Mouse (Mus musculus): ENCODE results near the gene Zdhhc17. TPM values are rescaled to one million over a fixed set of nuclear protein-coding genes. Genes with fewer than 3 reads are reported as not detected.
A peak's percentile ranks its signal among the peaks of the same experiment; 100 is the strongest.

Gene Zdhhc17
- polyA plus RNA-seq, 1 experiment from 2014 or later: 23.4 TPM

DNA sequence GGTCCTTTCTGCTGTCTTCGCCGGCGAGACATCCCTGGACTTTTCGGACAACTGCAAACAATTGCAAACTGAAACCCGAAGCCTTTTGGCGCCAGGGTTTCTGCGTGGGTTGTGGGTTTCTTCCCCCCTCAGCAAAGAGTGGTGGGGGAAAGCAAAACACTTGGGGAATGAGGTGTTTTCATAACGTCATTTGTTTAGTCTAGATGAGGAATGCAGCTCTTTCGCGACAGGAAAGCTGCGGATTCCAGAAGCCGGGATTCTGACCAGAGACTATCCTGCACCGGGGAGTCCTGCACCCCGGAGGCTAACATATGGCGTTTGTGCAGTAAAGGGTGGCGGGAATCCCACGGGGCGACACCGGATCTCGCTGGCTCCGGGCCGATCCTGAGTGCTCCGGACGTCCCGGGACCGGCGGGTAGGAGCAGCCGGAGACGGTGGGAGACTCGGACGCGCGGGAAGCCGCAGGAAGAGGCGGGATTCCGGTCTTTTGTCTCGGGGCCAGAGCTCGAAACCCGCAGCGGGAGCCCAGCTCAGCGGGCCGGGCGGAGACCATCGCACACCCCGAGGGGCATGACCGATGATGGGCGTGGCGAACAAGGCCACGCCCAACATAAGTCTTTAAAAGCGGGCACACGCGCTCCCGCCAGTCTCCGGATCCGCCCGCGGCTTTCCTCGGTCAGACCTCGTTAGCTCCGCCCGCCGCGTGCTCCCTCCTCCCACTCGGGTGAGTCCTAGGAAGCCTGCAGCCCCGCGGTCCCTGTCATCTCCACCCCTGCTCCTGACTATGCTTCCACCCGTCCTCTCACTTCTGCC is 90.2 kb downstream of the Zdhhc17 start, which contains the start of gene Csrp2:
TSS of gene Csrp2 (plus strand) at position 259 of the 813 bp plus-strand sequence.
- Histone ChIP-seq H3K9me3 (replicated peaks) (no peaks in the 10 kb centered on the region), H3K27ac (replicated peaks) (peak within 1 kb of the TSS; percentile 97), H3K4me3 (replicated peaks) (peak within 1 kb of the TSS; percentile 68), H3K4me2 (replicated peaks) (peak within 1 kb of the TSS; percentile 77), H3K9ac (peak within 1 kb of the TSS; percentile 57), H3K27me3 (no peaks in the 10 kb centered on the region), H3K4me1 (peaks cover 30% of the 10 kb centered on the region), H3K36me3 (no peaks in the 10 kb centered on the region)
- peak; percentile 88 for ATAC-seq (ENCODE audit: insufficient number of reproducible peaks, low FRiP score, low TSS enrichment, low read depth)
- WGBS: under 1% methylated on average over 66 of the region's 67 CpGs

DNA sequence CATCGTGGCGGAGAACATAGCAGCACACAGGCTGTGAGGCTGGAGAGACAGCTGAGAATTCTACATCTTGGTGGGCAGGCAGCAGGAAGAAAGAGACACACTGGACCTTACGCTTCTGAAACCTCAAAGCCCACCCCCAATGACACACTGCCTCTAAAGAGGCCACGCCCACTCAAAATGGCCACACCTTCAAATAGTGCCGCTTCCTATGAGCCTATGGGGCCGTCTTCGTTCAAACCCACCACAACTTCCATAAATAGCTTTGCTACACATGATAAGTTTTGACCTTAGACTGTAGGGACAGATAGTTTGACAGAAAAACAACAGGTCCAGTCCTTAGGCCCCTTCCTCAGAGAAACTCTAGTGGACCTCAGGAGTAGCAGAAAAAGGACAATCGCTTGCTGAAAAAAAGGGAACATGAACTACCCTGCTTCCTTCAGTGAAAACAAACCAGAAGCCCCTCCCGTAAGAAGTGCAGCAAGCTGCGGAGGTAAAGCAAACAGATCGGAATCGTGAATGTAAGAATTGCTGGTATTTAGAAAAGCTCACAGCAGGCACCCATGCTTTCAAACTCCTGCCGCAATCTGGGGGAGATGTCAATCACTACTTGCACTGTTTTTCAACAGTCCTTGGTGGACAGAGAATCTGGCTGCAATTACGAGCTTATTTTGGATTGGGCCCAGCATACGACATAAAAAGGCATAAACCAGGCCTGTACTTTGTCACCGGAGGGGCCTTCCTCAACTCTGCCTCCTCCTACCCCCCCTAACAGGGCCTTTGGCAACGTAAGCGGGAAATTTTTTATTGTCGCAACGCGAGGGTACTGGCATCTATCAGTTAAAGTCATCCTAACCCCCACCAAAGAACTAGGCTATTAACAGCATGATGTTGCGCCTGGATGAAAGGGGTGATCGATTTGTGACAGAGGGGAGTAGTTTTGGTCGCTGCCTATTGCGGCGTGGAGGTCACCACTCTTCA is 91.2 kb downstream of the Zdhhc17 start:
- ATAC-seq (ENCODE audit: insufficient number of reproducible peaks, low FRiP score, low TSS enrichment, low read depth): no peak
- H3K4me2 ChIP-seq (replicated peaks): peak overlapping the region; percentile 77
- peaks cover 30% of the 10 kb centered on the region for H3K4me1 ChIP-seq
- peak overlapping the region; percentile 97 for H3K27ac ChIP-seq (replicated peaks)
- H3K27me3 ChIP-seq: no peaks in the 10 kb centered on the region
- 19% methylated on average over 26 of the region's 26 CpGs for WGBS
- no peaks in the 10 kb centered on the region for H3K36me3 ChIP-seq
- H3K9me3 ChIP-seq (replicated peaks): no peaks in the 10 kb centered on the region
- peak overlapping the region; percentile 68 for H3K4me3 ChIP-seq (replicated peaks)
- peak overlapping the region; percentile 57; the same call in 1 of the 2 replicates for H3K9ac ChIP-seq

DNA sequence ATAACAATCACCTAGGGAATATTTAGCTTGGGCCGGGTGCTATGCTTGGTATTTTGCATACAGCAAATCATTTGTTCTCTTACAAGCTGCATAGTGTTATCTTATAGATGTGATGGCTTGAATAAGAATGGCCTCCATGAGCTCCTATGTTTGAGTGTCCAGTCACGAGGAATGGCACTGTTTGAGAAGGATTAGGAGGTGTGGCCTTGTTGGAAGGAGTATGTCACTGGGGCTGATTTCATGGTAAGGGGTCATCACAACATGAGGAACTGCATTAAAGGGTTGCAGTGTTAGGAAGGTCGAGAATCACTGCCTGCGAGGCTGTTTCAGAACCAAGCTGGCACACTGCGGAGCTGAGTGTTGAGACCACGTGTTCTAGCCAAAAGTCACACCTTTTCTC is 92.4 kb downstream of the Zdhhc17 start:
- 89% methylated on average over 6 of the region's 6 CpGs for WGBS

GRCm38 (mm10) chr10:110916666-110917344 is 93.1 kb downstream of the Zdhhc17 start:
- 25% methylated on average over 11 of the region's 11 CpGs for WGBS
- H3K4me2 ChIP-seq (replicated peaks): no peak overlapping the region
- H3K36me3 ChIP-seq: no peaks in the 10 kb centered on the region
- peaks cover 20% of the 10 kb centered on the region for H3K4me1 ChIP-seq
- H3K27ac ChIP-seq (replicated peaks): no peak overlapping the region
- no peak overlapping the region for H3K9ac ChIP-seq
- ATAC-seq (ENCODE audit: insufficient number of reproducible peaks, low FRiP score, low TSS enrichment, low read depth): no peak
- H3K27me3 ChIP-seq: no peaks in the 10 kb centered on the region
- no peaks in the 10 kb centered on the region for H3K9me3 ChIP-seq (replicated peaks)
- H3K4me3 ChIP-seq (replicated peaks): no peak overlapping the region

More for the DNA sequence above, 92.4 kb downstream of the Zdhhc17 start:
- Histone ChIP-seq H3K4me2 (replicated peaks) (no peak overlapping the region), H3K36me3 (no peaks in the 10 kb centered on the region), H3K4me1 (peaks cover 27% of the 10 kb centered on the region), H3K27me3 (no peaks in the 10 kb centered on the region), H3K27ac (replicated peaks) (no peak overlapping the region), H3K9me3 (replicated peaks) (no peaks in the 10 kb centered on the region), H3K4me3 (replicated peaks) (no peak overlapping the region), H3K9ac (no peak overlapping the region)
- ATAC-seq (ENCODE audit: insufficient number of reproducible peaks, low FRiP score, low TSS enrichment, low read depth): no peak

GRCm38 (mm10) chr10:110903862-110904261 is 106.1 kb downstream of the Zdhhc17 start:
- no peaks in the 10 kb centered on the region for H3K9me3 ChIP-seq (replicated peaks)
- H3K4me3 ChIP-seq (replicated peaks): no peak overlapping the region
- 95% methylated on average over 3 of the region's 3 CpGs for WGBS
- H3K27me3 ChIP-seq: no peaks in the 10 kb centered on the region
- H3K36me3 ChIP-seq: no peaks in the 10 kb centered on the region
- H3K4me1 ChIP-seq: peaks cover 14% of the 10 kb centered on the region
- H3K9ac ChIP-seq: no peak overlapping the region
- H3K4me2 ChIP-seq (replicated peaks): no peak overlapping the region
- H3K27ac ChIP-seq (replicated peaks): no peak overlapping the region
- ATAC-seq (ENCODE audit: insufficient number of reproducible peaks, low FRiP score, low TSS enrichment, low read depth): no peak

GRCm38 (mm10) chr10:110899744-110900501 is 110.0 kb downstream of the Zdhhc17 start:
- Histone ChIP-seq H3K4me1 (peaks cover 14% of the 10 kb centered on the region), H3K36me3 (no peaks in the 10 kb centered on the region), H3K27ac (replicated peaks) (peak overlapping the region; percentile 18; the same call in 1 of the 2 replicates), H3K9ac (no peak overlapping the region), H3K4me3 (replicated peaks) (no peak overlapping the region), H3K4me2 (replicated peaks) (no peak overlapping the region), H3K9me3 (replicated peaks) (no peaks in the 10 kb centered on the region), H3K27me3 (no peaks in the 10 kb centered on the region)
- 38% methylated on average over 13 of the region's 13 CpGs for WGBS
- ATAC-seq (ENCODE audit: insufficient number of reproducible peaks, low FRiP score, low TSS enrichment, low read depth): peak; percentile 57

Other genes starting within 250 kb of the Zdhhc17 start
- 146 and 148 TPM in 2 replicates for gene Csrp2, start 90.4 kb downstream of the Zdhhc17 start, polyA plus RNA-seq (2015; fragmentation: Nextera tagmentation; extraction: Ambion mirVana)
- 12.8 and 13.5 TPM in 2 replicates for gene Osbpl8, start 154.6 kb upstream of the Zdhhc17 start, polyA plus RNA-seq (2015; fragmentation: Nextera tagmentation; extraction: Ambion mirVana)

Measured in embryonic facial prominence, embryonic 15.5 days (tissue).